Mouse (Mus musculus) heart, adult 18-20 months (tissue): ENCODE data around the gene Helb. TPM values are rescaled to one million over a fixed set of nuclear protein-coding genes. Genes with fewer than 3 reads are reported as not detected.

ENCODE experiments used
- DNase-seq, 2 experiments: peaks; one replicate each; pipeline ENCODE4 v3.0.0; 2021 to 2022; ENCODE audit warnings: mixed read lengths in 1 of 2
- total RNA-seq, 2 experiments: library from RNA; stranded (reverse); gene quantifications; 2 replicates each; pipeline ENCODE4 v1.2.3; 2021

The Helb gene
- total RNA-seq, 2 experiments from 2014 or later: 6.6 to 8.5 TPM

GRCm38 (mm10) chr10:120095136-120095535 is 17.7 kb downstream of the Helb start:
- DNase-seq: no peak

GRCm38 (mm10) chr10:120092548-120092947 is 20.2 kb downstream of the Helb start:
- no peak for DNase-seq

GRCm38 (mm10) chr10:120077850-120078249 is 34.9 kb downstream of the Helb start:
- no peak for DNase-seq

GRCm38 (mm10) chr10:120066319-120066718 is 46.5 kb downstream of the Helb start:
- no peak for DNase-seq

- peak; percentile 27 to 69 for DNase-seq
Observed at GRCm38 (mm10) chr10:120064424-120064823, 48.4 kb downstream of the Helb start.

- peak in 1 of 2 experiments; percentile 3 for DNase-seq
Observed at GRCm38 (mm10) chr10:120061238-120062130, 51.3 kb downstream of the Helb start.

GRCm38 (mm10) chr10:120060579-120061237 is 52.1 kb downstream of the Helb start:
- DNase-seq: peak; percentile 9 to 10

DNA sequence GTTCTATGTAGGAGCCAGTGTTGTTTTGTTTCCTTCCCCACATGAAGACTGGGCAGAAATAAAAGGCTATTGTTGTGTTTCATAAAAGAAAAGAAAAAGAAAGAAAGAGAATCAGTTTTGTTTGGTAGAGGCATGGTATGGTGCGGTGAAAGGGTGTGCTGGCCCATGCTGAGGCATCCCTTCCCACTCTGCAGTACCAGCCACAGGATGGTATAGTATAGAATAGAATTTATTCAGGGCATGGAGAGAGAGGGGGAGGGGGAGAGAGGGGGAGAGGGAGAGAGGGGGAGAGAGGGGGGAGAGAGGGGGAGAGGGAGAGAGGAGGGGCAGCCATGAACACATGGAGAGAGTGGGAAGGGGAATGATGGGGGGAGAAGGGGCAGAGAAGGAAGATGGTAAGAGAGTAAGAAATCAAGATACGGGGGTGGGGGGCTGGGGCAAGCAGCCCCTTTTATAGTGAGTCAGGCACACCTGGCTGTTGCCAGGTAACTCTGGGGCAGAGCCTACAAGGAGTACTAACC is 68.0 kb downstream of the Helb start:
- DNase-seq: no peak

GRCm38 (mm10) chr10:120044237-120044636 is 68.5 kb downstream of the Helb start:
- DNase-seq: no peak

GRCm38 (mm10) chr10:120038194-120038593 is 74.6 kb downstream of the Helb start:
- no peak for DNase-seq

DNA sequence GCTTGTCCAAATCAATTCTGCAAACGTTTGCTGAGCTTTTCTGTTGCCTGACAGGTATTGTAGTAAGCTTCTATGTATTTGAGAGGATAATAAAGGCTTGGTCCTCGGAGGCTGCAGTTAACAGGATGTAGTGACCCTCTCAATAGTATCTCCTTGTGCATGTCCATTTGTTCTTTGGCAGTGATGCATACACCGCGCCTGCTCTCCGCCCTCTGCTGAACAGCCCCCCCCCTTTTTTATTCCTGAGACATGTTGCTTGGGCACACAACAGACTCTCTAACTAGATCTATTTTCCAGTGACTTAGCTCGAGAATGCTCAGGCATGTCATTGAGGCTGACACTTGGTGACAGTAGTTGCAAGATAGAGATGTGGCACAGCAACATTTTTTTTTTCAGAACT is 77.0 kb downstream of the Helb start:
- no peak for DNase-seq

GRCm38 (mm10) chr10:120035211-120035733 is 77.5 kb downstream of the Helb start:
- DNase-seq: no peak

GRCm38 (mm10) chr10:120033866-120034265 is 78.9 kb downstream of the Helb start:
- DNase-seq: no peak

Other genes starting within 250 kb of the Helb start
- gene Tmbim4, start 88.6 kb upstream of the Helb start, total RNA-seq: 100 to 1,000 TPM; 107 to 108 TPM
- 1 to 10 TPM; 3.3 to 3.5 TPM for gene Irak3, start 89.1 kb upstream of the Helb start, total RNA-seq
- gene Llph, start 114.1 kb upstream of the Helb start, total RNA-seq: 1 to 10 TPM; 8.3 to 9.9 TPM